Mouse (Mus musculus) CH12.LX (cell line): ENCODE measurements around the gene Mkrn1. TPM values are rescaled to one million over a fixed set of nuclear protein-coding genes. Genes with fewer than 3 reads are reported as not detected.
"Not testable (repeated sequence)": the region's sequence is repeated elsewhere in the genome, so short reads cannot be mapped to it uniquely, and the experiment has no call there.

ENCODE experiments used
- DNase-seq: peaks from one replicate; pipeline ENCODE4 v3.0.0-alpha.2; 2013; ENCODE audit errors: extremely low read depth
- H3K27ac ChIP-seq: 2 replicates; pipeline ENCODE4 v1.5.1; 2012; ENCODE audit warnings: low read depth, mild to moderate bottlenecking, control low read depth, moderate library complexity; ENCODE audit not compliant: insufficient read depth
- H3K27me3 ChIP-seq: replicated peaks from 2 replicates; pipeline ENCODE3; 2012; ENCODE audit warnings: inconsistent platforms
- H3K36me3 ChIP-seq, 2 experiments: replicated peaks in 1 of 2; 2 replicates each; pipeline versions ENCODE3 to v1.6.1; 2012; ENCODE audit warnings: inconsistent platforms in 1 of 2, low read length in 1 of 2, mild to moderate bottlenecking in 1 of 2, mixed read lengths in 1 of 2, moderate library complexity in 1 of 2; ENCODE audit not compliant: control insufficient read depth in 1 of 2, insufficient read depth in 1 of 2
- H3K4me1 ChIP-seq, 2 experiments: 2 replicates each; pipeline ENCODE4 v1.6.1; 2012; ENCODE audit warnings: inconsistent platforms in 1 of 2, moderate library complexity in 1 of 2; ENCODE audit not compliant: insufficient read depth in 2 of 2, control insufficient read depth in 1 of 2
- H3K4me2 ChIP-seq: 2 replicates; pipeline ENCODE4 v1.6.1; 2012; ENCODE audit warnings: low read depth, mild to moderate bottlenecking, control low read depth; ENCODE audit not compliant: poor library complexity, insufficient read depth, severe bottlenecking
- H3K4me3 ChIP-seq, 3 experiments: fragments of 150-350 bp in 1 of 3; sonication (generic) in 1 of 3; replicated peaks in 1 of 3; 2 replicates each; pipeline versions ENCODE3 to v1.5.1; 2011 to 2012; ENCODE audit warnings: low read depth in 2 of 3, low read length in 2 of 3, mild to moderate bottlenecking in 2 of 3, moderate library complexity in 2 of 3, control low read depth in 1 of 3, improper control_type of control experiment in 1 of 3, inconsistent platforms in 1 of 3, mixed read lengths in 1 of 3; ENCODE audit not compliant: poor library complexity in 1 of 3
- H3K79me2 ChIP-seq: replicated peaks from 2 replicates; pipeline ENCODE4 v1.6.1; 2012; ENCODE audit warnings: mild to moderate bottlenecking, moderate library complexity; ENCODE audit not compliant: control insufficient read depth, poor library complexity, insufficient read depth, severe bottlenecking; ENCODE audit errors: extremely low read depth
- H3K9ac ChIP-seq: 2 replicates; pipeline ENCODE4 v1.6.1; 2012; ENCODE audit warnings: low read depth, mild to moderate bottlenecking, control low read depth, moderate library complexity; ENCODE audit not compliant: insufficient read depth
- H3K9me3 ChIP-seq: replicated peaks from 2 replicates; pipeline ENCODE3; 2012; ENCODE audit warnings: low read length, inconsistent platforms, mixed read lengths
- BHLHE40 ChIP-seq: IDR thresholded peaks from 2 replicates; pipeline ENCODE4 v1.6.1; 2011; ENCODE audit warnings: mild to moderate bottlenecking, low read depth, low read length, improper control_type of control experiment
- CHD1 ChIP-seq: IDR thresholded peaks from 2 replicates; pipeline ENCODE4 v1.6.1; 2012; ENCODE audit warnings: low read depth, low read length, improper control_type of control experiment, inconsistent platforms
- CTCF ChIP-seq, 2 experiments: IDR thresholded peaks in 1 of 2; conservative IDR thresholded peaks in 1 of 2; 2 replicates each; pipeline ENCODE4 v1.5.1; 2011 to 2012; ENCODE audit warnings: low read depth in 2 of 2, low read length in 2 of 2, improper control_type of control experiment in 1 of 2, inconsistent platforms in 1 of 2, mild to moderate bottlenecking in 1 of 2, moderate library complexity in 1 of 2
- E2F4 ChIP-seq: IDR thresholded peaks from 2 replicates; pipeline ENCODE4 v1.6.1; 2011; ENCODE audit warnings: low read depth, low read length, improper control_type of control experiment; ENCODE audit not compliant: insufficient replicate concordance
- ELF1 ChIP-seq: IDR thresholded peaks from 2 replicates; pipeline ENCODE4 v1.6.1; 2014; ENCODE audit warnings: low read depth, mild to moderate bottlenecking, inconsistent platforms, low read length, improper control_type of control experiment
- EP300 ChIP-seq: IDR thresholded peaks from 2 replicates; pipeline ENCODE4 v1.6.1; 2011; ENCODE audit warnings: low read length, improper control_type of control experiment
- ETS1 ChIP-seq: conservative IDR thresholded peaks from 2 replicates; pipeline ENCODE4 v1.6.1; 2012; ENCODE audit warnings: low read depth, mild to moderate bottlenecking, inconsistent platforms, low read length, improper control_type of control experiment, moderate library complexity
- GABPA ChIP-seq: IDR thresholded peaks from 2 replicates; pipeline ENCODE4 v1.6.1; 2012; ENCODE audit warnings: low read depth, low read length, improper control_type of control experiment, inconsistent platforms; ENCODE audit not compliant: insufficient replicate concordance
- JUND ChIP-seq: conservative IDR thresholded peaks from 2 replicates; pipeline ENCODE4 v1.6.1; 2011; ENCODE audit warnings: low read depth, low read length, improper control_type of control experiment
- MAFK ChIP-seq: IDR thresholded peaks from 2 replicates; pipeline ENCODE4 v1.6.1; 2011; ENCODE audit warnings: low read length, improper control_type of control experiment; ENCODE audit not compliant: insufficient replicate concordance
- PAX5 ChIP-seq: IDR thresholded peaks from 2 replicates; pipeline ENCODE4 v1.6.1; 2012; ENCODE audit warnings: low read length, inconsistent platforms, mixed read lengths
- RCOR1 ChIP-seq: conservative IDR thresholded peaks from 2 replicates; pipeline ENCODE4 v1.6.1; 2012; ENCODE audit warnings: low read depth, mild to moderate bottlenecking, inconsistent platforms, low read length, improper control_type of control experiment
- SIN3A ChIP-seq: IDR thresholded peaks from 2 replicates; pipeline ENCODE4 v1.6.1; 2012; ENCODE audit warnings: low read length, improper control_type of control experiment, inconsistent platforms
- TBP ChIP-seq: conservative IDR thresholded peaks from 2 replicates; pipeline ENCODE4 v1.6.1; 2011; ENCODE audit warnings: low read depth, low read length, improper control_type of control experiment
- TCF12 ChIP-seq: IDR thresholded peaks from 2 replicates; pipeline ENCODE4 v1.6.1; 2014; ENCODE audit warnings: low read depth, mild to moderate bottlenecking, inconsistent platforms, low read length, improper control_type of control experiment
- UBTF ChIP-seq: IDR thresholded peaks from 2 replicates; pipeline ENCODE4 v1.6.1; 2012; ENCODE audit warnings: low read depth, mild to moderate bottlenecking, inconsistent platforms, low read length, improper control_type of control experiment, moderate library complexity
- dilution Hi-C: fragments of 300-500 bp; cut with MboI; formaldehyde crosslinking; loops from 2 replicates; pipeline ENCODE4 v1.14.3; 2020; ENCODE audit warnings: low sequenced_read_pairs; ENCODE audit not compliant: extremely low pct_unique_long_range_greater_than_20kb, extremely low pct_ligation_motif_present
- in situ Hi-C: fragments of 300-500 bp; cut with MboI; formaldehyde crosslinking; loops from 3 replicates; pipeline ENCODE4 v1.14.3; 2019; ENCODE audit warnings: low sequenced_read_pairs, low pct_ligation_motif_present, low pct_unique_long_range_greater_than_20kb, mixed read lengths
- polyA plus RNA-seq: library from polyadenylated mRNA; unstranded; fragments of >175 nt; gene quantifications from 2 replicates; pipeline ENCODE4 v1.2.1, GENCODE M21; 2012; ENCODE audit warnings: low read depth; ENCODE audit not compliant: insufficient read length
- total RNA-seq, 2 experiments: library from RNA; depleted of rRNA; stranded (reverse); fragments of 300-350 nt in 1 of 2; fragments of >200 nt in 1 of 2; gene quantifications; 2 replicates each; pipeline ENCODE4 v1.2.3; 2012 to 2014

Gene Mkrn1
- total and polyA plus RNA-seq, 3 experiments: 39.3 to 50.3 (median 43.7) TPM

DNA sequence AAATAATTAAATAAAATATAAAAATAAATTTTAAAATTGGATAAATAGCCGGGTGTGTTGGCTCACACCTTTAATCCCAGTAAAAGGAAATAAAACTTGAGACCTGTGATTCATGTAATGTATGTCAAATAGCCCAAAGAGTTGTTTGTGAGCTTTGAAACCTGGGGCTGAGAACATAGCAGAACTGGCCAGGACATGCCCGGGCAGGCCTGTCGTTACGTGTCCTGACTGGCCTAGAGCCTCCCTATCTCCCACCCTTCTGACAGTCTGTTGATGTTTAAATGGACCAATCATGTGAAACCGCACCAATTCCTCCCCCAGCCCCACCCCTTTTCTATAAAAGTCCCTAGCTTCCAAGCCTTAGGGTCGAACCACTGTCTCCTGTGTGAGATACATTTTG is 17.3 kb upstream of the Mkrn1 start:
- H3K79me2 ChIP-seq, H3K27ac ChIP-seq: not testable (repeated sequence)
- TF ChIP-seq CHD1 (peak; percentile 81; the same call in 1 of the 2 replicates), TBP (0 out of 2 replicates have a peak, but pooled peaks have one; percentile 24)

GRCm38 (mm10) chr6:39435875-39436274 is 15.6 kb upstream of the Mkrn1 start:
- H3K4me1 ChIP-seq: peaks cover 2 to 9% of the 10 kb centered on the region in 2 experiments; a peak in 2 of 4 replicates
- no peaks in the 10 kb centered on the region for H3K27me3 ChIP-seq
- H3K27ac ChIP-seq: no peak overlapping the region
- H3K9me3 ChIP-seq: no peaks in the 10 kb centered on the region
- DNase-seq: no peak
- no peak overlapping the region for H3K4me2 ChIP-seq
- dilution Hi-C loops: no loop called here
- no peak overlapping the region for H3K4me3 ChIP-seq
- in situ Hi-C loops: no loop called here
- H3K36me3 ChIP-seq: no peaks in the 10 kb centered on the region
- no peak overlapping the region for H3K9ac ChIP-seq
- H3K79me2 ChIP-seq: no peaks in the 10 kb centered on the region
- no peak for TF ChIP-seq GABPA
- no peak for TF ChIP-seq ELF1
- TF ChIP-seq UBTF: no peak
- no peak for TF ChIP-seq MAFK
- TF ChIP-seq PAX5: no peak
- TF ChIP-seq CTCF (conservative IDR thresholded peaks at IDR 0.05 in 1 of 2, IDR thresholded peaks at IDR 0.05 in 1 of 2; ENCODE audit: low read depth in 2 of 2, low read length in 2 of 2): no peak

More for the DNA sequence above, 17.3 kb upstream of the Mkrn1 start:
- dilution Hi-C loops, in situ Hi-C loops, H3K4me1 ChIP-seq, H3K27me3 ChIP-seq, H3K9me3 ChIP-seq, H3K36me3 ChIP-seq, H3K4me3 ChIP-seq, H3K4me2 ChIP-seq, H3K9ac ChIP-seq: not testable (repeated sequence)
- peak; percentile 31 for DNase-seq

GRCm38 (mm10) chr6:39434886-39435492 is 14.7 kb upstream of the Mkrn1 start:
- dilution Hi-C loops: no loop called here
- no peaks in the 10 kb centered on the region for H3K9me3 ChIP-seq
- H3K9ac ChIP-seq: no peak overlapping the region
- H3K27me3 ChIP-seq: no peaks in the 10 kb centered on the region
- no peak overlapping the region for H3K4me2 ChIP-seq
- no peak overlapping the region for H3K27ac ChIP-seq
- no peaks in the 10 kb centered on the region for H3K79me2 ChIP-seq
- in situ Hi-C loops: no loop called here
- no peaks in the 10 kb centered on the region for H3K36me3 ChIP-seq
- no peak for TF ChIP-seq BHLHE40
- no peak for TF ChIP-seq E2F4
- no peak for TF ChIP-seq SIN3A
- no peak for TF ChIP-seq RCOR1
- no peak for TF ChIP-seq JUND
- TF ChIP-seq PAX5: no peak
- TF ChIP-seq ETS1: no peak
- TF ChIP-seq ELF1: no peak
- no peak for TF ChIP-seq EP300
- TF ChIP-seq TCF12: no peak
- TF ChIP-seq, all 38 proteins: peak for 0
- DNase-seq: no peak
- Histone ChIP-seq H3K4me1 (peaks cover 2 to 9% of the 10 kb centered on the region in 2 experiments; a peak in 2 of 4 replicates), H3K4me3 (no peak overlapping the region)
